Mouse (Mus musculus) v-Abl transformed pro-B cells (cell line): ENCODE measurements around the gene Prr14l.
"Not testable (repeated sequence)": the region's sequence is repeated elsewhere in the genome, so short reads cannot be mapped to it uniquely, and the experiment has no call there.

ENCODE experiments used
- in situ Hi-C, 2 experiments: fragments of 400-800 bp; cut with MboI; formaldehyde crosslinking; loops; one replicate each; pipeline ENCODE4 v1.15.1; 2025; ENCODE audit not compliant: unreplicated experiment in 2 of 2

The Prr14l gene

DNA sequence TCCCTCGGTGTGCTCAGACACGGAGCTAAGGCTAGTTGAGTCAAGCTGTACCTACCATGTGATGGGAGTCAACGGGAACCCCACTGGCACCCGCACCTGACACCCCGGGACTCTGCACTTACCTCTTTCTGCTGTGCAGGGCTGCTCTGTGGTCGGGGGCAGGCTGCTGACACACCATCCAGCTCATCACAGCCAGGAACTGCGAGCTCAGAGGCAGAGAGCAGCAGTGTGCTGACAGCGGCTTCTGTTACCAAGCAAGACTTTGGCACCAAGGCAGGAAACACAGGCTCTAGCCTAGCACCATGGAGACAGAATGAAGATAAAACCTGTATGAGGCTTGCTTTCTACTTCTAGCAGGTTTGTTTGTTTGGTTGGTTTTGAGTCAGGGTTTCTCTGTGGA, 33.6 kb downstream of the Prr14l start:
- in situ Hi-C loops: no loop called here

DNA sequence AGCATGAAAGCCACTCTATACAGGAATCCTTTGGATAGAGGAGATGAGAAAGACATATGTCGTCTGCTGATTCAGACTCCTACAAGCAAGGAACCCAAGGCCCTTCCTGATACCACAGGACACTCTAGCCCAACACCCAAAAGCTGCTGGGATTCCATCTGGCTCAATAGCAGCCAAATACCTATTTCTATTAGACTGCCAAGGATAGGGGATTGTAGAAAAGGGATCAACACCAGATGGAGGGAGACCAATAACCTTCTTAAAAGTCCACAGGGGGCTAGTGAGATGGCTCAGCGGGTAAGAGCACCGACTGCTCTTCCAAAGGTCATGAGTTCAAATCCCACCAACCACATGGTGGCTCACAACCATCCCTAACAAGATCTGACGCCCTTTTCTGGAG, 38.7 kb downstream of the Prr14l start:
- in situ Hi-C loops: no loop called here

DNA sequence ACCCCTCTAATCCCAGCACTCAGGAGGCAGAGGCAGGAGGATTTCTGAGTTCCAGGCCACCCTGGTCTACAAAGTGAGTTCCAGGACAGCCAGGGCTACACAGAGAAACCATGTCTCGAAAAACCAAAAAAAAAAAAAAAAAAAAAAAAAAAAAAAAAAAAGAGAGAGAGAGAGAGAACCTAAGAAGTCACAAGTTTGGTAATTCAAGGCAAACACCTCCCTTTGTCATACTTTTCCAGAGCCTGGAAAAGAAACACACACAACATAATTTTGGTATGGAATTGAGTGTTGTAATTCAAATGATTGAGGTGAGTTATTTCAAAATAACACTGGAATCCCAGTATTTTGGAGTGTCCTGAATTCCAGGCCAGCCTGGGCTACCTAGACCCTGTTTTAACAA, 67.6 kb downstream of the Prr14l start:
- in situ Hi-C loops: loop anchor here (5.0 kb wide), 3 partner anchors 39 to 74 kb away; no protein-coding TSS in a partner anchor

DNA sequence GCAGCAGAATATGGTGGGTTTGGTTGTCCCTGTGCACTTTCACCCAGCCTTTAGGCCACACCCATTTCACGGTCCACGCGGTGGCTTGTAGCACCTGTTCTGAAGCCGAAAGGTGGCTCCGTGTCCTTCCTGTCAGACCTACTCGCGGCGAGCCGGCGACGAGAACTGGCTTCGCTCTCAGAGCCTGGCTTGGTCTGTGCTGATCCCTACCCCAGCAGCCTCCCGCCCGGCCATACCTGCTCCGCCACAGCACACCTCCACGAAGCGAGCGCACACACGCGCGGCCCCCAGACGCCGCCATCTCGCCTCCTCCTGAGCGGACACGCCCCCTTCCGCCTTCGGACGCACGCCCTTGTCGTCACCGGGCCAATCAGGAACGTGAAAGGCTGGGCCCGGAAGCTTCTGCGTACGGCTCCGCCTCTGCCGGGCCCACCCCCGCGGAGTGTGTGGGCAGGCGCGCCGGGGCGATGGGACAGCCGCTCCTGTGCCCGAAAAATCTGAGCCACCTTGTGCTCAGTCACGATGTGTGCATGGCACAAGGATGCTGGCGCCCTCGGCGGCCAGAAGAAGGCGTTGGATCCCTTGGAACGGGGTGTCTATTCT, 68.6 kb downstream of the Prr14l start, which contains the start of gene Pisd:
Pisd (minus strand) TSS at position 334 of the 603 bp plus-strand sequence.
- in situ Hi-C loops: loop anchor here (5.0 kb wide), 3 partner anchors 38 to 73 kb away; no protein-coding TSS in a partner anchor

DNA sequence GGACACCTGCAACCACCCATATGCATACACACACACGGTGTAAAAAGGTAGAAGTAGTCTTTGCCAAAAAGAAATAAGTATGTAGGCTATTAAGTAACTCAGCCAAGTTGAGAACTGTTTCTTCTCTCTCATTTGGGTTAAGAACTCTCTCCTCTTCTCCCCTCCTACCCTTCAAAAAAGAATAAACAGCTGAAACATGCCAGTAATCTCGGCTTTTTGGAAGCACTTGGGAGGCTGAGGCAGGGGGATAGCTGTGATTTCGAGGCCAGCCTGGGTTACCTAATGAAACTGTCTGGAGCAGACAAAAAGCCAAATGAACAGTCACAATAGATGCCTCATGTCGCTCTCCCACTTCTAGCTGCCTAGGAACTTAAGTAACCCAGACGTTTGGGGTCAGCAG, 69.3 kb downstream of the Prr14l start:
- in situ Hi-C loops: loop anchor here (5.0 kb wide), 3 partner anchors 37 to 72 kb away; no protein-coding TSS in a partner anchor

DNA sequence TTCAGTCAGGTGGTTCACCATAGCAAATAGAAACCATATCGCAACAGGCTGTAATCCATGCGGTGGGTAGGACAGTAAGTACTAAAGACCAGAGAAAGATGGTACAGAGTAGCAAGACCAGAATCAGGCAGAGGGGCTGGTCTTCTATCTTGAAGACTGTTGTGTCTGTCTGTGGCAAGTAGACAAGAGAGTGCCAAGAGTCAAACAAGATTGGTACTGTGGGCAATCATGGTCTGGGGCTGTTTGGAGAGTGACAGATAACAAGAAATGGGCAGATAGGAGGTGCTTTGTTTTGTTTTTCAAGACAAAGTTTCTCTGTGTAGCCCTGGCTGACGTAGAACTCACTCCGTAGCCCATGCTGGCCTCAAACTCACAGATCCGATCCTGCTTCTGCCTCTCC, 72.5 kb downstream of the Prr14l start:
- in situ Hi-C loops: no loop called here

DNA sequence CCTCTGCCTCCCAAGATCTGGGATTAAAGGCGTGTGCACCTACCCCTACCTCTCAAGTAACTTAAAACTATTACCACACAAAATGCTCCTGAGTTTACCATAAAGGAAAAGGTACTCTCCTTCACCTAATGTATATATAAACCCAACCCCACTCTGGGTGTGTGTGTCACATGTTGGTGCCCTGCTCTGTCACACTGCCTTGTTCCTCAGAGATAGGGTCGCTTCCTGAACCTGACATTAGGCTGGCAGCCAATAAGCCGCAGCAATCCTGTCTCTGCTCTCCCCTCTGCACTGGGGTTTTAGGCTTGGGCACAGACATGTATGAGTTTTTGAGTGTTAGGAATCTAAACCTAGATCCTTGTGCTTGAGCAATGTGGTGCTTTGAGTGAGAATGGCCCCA, 75.9 kb downstream of the Prr14l start:
- in situ Hi-C loops: no loop called here

DNA sequence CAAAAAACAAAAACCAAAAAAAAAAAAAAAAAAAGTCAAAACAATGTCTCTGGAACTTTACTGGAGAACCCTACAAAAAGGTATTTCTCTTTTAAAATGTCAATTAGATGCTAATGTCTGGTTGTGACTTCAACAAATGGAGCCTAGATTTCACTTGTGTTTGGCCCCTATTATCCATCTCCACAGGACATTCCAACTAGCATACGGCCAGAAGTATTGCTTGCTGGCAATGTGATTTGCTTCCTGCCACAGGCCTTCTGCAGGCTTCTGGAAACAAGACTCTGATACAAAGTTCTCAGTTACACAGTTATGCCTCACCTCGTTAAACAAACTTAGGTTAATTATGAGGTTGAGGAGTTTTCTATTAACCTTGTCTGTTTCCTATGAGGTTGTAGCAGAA, 81.7 kb downstream of the Prr14l start:
- in situ Hi-C loops: no loop called here

DNA sequence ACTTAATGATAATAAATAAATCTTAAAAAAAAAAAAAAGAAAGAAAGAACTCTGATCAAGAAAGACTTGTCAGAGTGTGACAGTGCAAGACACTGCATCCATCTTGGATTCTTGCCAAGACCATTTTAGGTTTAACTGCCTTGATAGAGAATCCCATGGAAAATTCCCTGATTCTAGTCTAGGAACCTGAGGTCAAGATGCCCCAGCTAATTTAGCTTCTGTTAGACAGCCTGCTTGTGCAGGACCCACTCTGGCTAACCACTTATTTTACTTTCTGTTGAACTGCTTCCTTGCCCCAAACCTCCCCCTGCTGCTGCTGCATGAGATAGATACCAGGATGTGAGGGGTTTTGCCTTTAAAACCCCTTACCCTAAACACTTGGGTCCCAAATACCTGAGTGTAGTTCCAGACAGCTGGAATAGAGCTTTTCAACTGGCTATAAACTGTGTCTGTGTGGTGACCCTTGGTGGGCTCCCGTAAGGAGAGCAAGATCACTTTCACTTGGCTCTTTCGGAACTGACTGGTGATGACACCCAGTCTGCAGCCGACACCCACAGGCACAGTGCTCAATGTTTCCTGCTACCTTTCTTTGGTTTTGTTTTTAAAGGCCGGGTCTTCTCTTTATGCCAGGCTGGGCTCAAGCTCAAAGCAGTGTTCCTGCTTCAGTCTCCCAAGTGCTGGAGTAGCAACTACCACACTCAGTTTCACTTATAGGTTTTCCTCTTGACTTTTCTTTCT, 86.3 kb downstream of the Prr14l start:
- in situ Hi-C loops: no loop called here

DNA sequence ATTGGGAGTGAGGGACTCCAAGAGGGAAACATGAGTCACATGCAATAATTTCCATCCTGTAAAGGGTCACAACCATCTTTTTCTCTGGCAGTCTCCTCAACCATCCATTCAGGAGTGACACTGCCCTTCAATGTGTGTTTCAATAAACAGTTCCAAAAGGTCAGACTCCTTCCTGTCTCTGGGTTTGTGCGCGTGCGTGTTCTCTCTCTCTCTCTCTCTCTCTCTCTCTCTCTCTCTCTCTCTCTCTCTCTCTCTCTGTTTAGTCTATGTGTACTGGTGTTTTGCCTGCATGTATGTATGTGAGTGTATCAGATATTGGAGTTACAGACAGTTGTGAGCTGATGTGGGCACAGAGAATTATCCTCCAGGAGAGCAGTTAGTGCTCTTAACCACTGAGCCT, 87.1 kb downstream of the Prr14l start:
- in situ Hi-C loops: no loop called here

DNA sequence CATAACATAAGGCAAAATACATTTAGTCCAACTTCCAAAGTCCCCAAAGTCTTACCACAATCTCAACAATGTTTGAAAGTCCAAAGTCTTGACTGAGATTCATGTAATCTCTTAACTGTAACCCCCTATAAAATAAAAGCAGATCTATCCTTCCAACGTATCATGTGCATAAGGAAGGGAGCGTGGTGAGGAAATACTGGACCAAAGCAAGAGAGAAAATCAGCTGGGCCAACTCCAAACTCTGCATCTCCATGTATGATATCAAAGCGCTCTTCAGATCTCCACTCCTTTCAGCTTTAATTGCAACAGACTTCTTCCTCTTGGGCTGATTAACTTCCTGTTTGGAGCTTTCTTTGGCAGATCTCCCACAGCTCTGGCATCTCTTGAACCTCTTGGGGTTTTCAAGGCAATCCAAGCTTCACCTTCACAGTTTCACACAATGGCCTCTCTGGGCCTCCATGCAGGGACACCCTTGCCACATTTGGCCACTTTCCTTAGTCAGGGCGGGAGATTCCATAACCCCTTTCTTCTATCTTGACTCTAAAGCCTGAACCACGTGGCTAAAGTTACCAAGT, 92.4 kb downstream of the Prr14l start:
- in situ Hi-C loops: no loop called here

DNA sequence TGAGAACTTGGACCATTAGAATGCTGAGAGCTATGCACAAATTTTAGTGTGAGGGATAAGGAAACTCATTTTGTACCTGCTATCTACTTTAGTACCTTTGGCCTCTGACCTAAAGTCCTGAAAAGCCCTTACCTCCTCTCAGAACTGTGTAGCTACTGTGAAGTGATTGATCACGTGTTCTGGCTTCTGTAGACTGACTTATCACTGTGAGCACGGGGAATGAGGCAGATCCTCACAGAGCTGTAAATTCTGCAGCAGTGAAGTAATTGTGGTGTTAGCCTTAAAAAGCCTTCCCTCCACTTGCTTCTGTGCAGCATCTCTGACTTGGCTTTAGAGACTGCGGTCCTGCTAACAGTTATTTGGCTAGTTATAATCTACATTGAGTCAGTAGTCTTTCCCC, 93.3 kb downstream of the Prr14l start:
- in situ Hi-C loops: no loop called here

DNA sequence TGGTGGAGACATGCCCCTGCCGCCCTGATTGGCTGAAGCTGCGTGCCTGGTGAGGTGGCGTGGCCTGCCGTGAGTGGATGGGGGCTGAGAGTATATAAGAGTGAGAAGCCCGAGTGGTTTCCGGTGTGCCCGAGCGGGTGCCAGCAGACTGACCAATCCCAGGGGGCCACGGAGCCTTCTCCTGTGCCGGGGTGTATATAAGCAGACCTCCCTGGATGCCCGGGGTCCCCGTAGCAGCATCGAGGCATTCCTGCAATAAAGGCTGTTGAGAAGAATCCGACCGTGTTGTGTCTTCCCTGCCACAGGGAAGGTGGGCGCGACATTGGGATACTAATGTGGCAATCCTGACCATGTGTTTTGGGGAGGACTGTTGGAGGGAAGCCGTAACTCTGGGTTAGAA, 93.7 kb downstream of the Prr14l start:
- in situ Hi-C loops: not testable (repeated sequence)

DNA sequence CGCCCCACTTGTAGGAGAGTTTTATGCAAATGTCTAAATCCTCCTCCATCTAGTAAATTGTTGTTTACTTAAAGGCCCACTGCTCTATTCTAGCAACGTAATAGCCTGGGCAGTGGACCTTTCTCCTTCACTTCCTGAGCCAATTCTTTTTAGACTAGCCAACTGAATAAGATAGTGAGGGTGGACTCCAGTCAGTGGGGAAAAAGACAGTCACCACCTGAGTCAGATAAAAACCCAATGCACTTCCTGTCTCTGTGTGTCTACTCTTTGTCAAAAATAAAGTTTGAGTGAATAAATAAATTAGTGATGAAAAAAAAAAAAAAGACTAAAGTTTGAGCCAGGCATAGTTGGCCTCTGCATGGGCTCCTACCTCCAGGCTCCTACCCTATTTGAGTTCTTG, 94.4 kb downstream of the Prr14l start:
- in situ Hi-C loops: no loop called here

DNA sequence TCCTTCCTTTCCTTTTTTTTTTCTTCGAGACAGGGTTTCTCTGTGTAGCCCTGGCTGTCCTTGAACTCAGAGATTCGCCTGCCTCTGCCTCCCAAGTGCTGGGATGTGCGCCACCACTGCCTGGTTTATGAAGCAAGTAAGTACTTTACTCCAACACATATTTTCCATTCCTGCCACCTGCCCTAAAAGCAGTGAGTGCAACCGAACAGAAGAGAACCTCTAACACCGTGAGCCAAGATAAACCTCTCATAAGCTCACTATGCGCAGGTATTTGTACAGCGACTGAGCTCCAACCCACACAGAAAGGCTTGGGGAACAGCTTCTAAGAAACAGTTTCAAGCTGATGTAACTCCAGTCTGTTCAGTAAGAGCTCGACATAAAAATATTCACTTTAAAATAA, 97.9 kb downstream of the Prr14l start:
- in situ Hi-C loops: no loop called here

DNA sequence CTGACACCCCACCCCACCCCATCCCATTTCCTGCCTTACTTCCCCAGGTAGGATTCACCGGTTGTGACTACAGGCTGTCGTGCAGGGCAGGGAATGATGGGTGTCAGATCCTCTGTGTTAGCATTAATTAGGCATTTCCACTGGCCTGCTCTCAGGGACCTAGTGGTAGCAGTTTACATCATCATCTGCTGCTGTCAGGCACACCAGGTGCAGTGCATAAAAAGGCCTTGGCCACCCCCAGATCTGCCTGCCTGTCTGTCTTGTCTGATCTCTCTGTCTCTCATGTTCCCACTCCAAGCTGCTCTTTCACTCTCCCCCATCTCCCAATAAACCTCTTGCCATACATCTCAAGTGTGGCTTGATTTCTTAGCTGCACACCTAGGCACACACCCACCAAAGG, 102.3 kb downstream of the Prr14l start:
- in situ Hi-C loops: no loop called here

DNA sequence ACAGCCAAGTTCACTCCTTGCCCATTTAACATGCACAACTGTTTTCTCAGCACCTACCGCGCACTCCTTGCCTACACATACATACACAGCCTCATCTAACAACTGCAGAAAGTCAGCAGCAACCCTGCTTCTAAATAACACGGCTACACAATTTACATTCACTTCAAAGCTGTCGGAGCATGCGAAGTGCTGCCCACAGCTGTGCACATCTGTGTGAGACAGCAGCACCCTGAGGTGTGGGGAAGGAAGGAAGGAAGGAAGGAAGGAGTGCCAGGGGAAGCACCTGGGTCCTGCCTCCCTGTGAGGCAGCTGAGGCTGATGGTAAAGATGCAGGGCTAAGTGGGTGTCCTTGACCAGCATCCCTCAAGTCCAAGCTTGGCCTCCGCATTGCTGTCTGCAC, 105.1 kb downstream of the Prr14l start:
- in situ Hi-C loops: loop anchor here in 1 of 2 experiments (5.0 kb wide), 1 partner anchor 38 kb away; the partner anchor contains the start of gene Pisd

DNA sequence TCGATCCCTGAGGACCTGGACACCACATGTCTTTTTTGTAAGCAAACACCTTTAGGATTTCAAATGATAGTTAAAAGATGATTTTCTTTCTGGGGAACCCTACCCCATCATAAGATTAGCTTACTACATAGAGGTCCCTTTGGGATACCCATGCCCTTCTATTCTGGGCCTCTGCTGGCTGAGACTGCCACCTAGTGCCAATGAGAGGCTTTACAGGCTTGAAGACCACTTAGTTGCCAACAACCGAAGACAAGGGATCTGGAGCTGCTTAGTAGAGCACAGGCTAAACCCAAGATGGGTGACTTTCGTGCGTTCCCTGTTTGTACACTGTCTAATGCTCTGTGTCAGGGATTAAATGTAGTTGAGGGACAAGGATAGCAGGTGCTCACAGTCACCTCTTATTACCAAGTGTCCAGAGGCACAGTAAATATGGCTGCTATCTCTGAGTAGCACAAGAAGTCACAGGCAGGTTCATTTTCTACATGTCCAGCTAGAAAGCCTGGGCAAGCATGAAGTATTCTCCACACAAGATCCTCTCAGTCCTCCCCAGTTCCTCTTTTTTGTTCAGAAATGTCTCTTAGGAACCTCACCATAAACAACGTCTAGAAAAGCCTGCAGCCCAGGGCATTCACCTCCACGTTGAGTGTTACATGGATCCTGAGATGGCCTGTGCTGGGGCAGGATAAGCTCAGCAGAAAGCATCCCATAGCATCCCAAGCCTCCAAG, 106.2 kb downstream of the Prr14l start:
- in situ Hi-C loops: loop anchor here in 1 of 2 experiments (5.0 kb wide), 1 partner anchor 39 kb away; the partner anchor contains the start of gene Pisd

DNA sequence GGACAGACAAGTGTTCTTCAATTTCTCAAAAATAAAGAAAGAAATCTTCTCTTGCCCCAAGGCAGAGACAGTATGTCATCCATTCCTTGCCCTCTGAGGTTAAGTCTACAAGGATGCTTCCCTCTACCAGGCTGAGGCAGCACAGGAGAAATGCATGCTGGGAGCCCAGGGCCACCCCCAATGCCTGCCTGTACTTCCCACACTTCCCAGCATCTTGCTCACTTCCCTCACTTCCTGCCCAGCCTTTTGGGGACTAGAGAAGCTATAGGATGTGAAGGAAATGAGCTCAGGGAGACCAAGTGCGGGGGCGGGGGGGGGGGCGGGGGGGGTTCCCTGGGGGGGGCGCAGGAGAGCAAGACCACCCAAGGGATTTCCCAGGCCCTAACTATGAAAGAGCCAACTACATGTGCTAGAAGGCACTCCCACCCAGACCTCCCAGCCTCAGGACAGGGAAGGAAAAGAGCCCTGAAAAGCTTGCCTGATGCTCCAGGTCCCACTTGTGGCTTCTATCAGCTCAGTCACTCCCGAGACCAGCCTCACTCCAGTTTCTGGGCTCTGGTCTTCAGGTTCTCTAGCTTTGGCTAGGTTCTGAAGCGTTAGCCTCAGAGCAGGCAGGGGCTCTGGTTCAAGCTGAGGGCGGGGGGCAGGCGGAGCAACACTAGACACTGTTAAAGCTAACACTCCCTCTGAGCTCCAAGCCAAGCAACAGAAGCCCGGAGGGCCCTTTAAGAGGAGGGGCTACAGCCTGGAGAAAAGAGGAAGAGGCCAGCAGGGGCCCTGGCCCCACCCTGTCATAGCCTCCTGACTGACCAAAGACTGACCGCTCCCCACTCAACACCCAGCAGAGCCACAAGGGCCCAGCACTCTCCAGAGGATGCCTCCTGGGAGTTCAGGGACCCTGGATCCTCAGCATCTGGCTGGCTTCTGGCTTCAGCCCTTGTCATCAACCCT, 108.1 kb downstream of the Prr14l start:
- in situ Hi-C loops: loop anchor here in 1 of 2 experiments (5.0 kb wide), 1 partner anchor 41 kb away; the partner anchor contains the start of gene Pisd

DNA sequence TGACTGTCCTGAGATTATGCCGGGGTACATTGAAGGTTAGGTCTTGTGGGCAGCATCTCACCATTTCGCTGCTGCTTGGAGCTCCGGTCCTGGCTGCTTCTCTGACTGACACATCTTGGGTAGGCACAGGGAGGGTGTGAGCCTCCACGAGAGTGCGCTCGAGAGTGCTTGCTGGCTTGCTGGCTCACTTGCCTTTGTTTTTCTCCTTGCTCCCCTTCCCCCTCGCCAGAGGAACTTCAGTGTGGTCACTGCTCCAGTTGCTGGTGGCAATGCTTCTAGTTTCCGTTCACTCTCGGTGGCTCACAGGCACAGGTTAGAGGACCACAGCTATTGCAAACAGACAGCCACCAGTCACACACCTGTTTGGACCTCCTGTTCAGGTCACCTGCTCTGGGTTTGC, 111.9 kb downstream of the Prr14l start:
- in situ Hi-C loops: no loop called here
